8 mouse cellular contexts compared by ENCODE assay signal in genomic region chr5:99479263-99480077, GRCm38 (mm10).
DNase-seq lines count a peak whose midpoint lies in the region; ATAC-seq and TF ChIP-seq lines count a peak whose summit lies in the region.

No protein-coding gene starts in this region.

- no peaks in the 10 kb centered on the region; the same call in 1 of the 2 replicates for H3K36me3 ChIP-seq in heart, adult 2 months (ENCODE audit: control insufficient read depth, insufficient read depth, low read length)
- no peaks in the 10 kb centered on the region for H3K36me3 ChIP-seq in kidney, adult 2 months (ENCODE audit: control insufficient read depth, insufficient read depth, low read length)
- H3K36me3 ChIP-seq in liver, embryonic 12.5 days: no peaks in the 10 kb centered on the region
- H3K36me3 ChIP-seq in midbrain, postnatal 0 days (ENCODE audit: insufficient read depth, low read length): no peaks in the 10 kb centered on the region
- H3K36me3 ChIP-seq in stomach, embryonic 14.5 days (ENCODE audit: control insufficient read depth, insufficient read depth, low read length): no peaks in the 10 kb centered on the region

- ATAC-seq in liver, embryonic 12.5 days: peak; percentile 59
- ATAC-seq in midbrain, postnatal 0 days (ENCODE audit: low FRiP score): peak; percentile 79
- ATAC-seq in stomach, embryonic 14.5 days (ENCODE audit: insufficient number of reproducible peaks, insufficient read depth, low FRiP score, low read depth): peak; percentile 86

- peak overlapping the region; percentile 73 for H3K9ac ChIP-seq in heart, adult 2 months (ENCODE audit: low read depth, low read length)
- no peak overlapping the region for H3K9ac ChIP-seq in liver, embryonic 12.5 days
- H3K9ac ChIP-seq in midbrain, postnatal 0 days (replicated peaks; ENCODE audit: low read length, poor library complexity, severe bottlenecking): peak overlapping the region; percentile 33; the same call in 1 of the 2 replicates
- H3K9ac ChIP-seq in stomach, embryonic 14.5 days (replicated peaks; ENCODE audit: low read depth, low read length): no peak overlapping the region

- TF ChIP-seq CTCF in heart, adult 2 months (IDR thresholded peaks at IDR 0.05): peak; percentile 25
- no peak for TF ChIP-seq CTCF in kidney, adult 2 months (conservative IDR thresholded peaks at IDR 0.05; ENCODE audit: insufficient read depth, insufficient read length, low read depth, low read length)
- peak; percentile 35 for TF ChIP-seq CTCF in midbrain, postnatal 0 days (IDR thresholded peaks at IDR 0.05)

- peak overlapping the region; percentile 61 for H3K4me2 ChIP-seq in liver, embryonic 12.5 days
- peak overlapping the region; percentile 20; the same call in 1 of the 2 replicates for H3K4me2 ChIP-seq in midbrain, postnatal 0 days (ENCODE audit: low read depth, low read length, poor library complexity, severe bottlenecking)
- peak overlapping the region; percentile 39 for H3K4me2 ChIP-seq in stomach, embryonic 14.5 days (replicated peaks; ENCODE audit: low read depth, low read length)

- TF ChIP-seq POLR2A in heart, adult 2 months (IDR thresholded peaks at IDR 0.05; ENCODE audit: insufficient read depth, low read depth, low read length): no peak
- no peak for TF ChIP-seq POLR2A in kidney, adult 2 months (IDR thresholded peaks at IDR 0.05; ENCODE audit: low read depth, low read length)

- peak; percentile 30 to 38 for DNase-seq in layer of hippocampus, adult 18-20 months (ENCODE audit: low spot score in 2 of 2)
- DNase-seq in layer of hippocampus, adult 9-10 months (ENCODE audit: low spot score): no peak
- peak; percentile 89 for DNase-seq in embryo, embryonic 10.5 days (ENCODE audit: low spot score)
- peak; percentile 52 to 53 for DNase-seq in heart, adult 2 months
- peak; percentile 28 for DNase-seq in kidney, adult 2 months
- peak; percentile 91 for DNase-seq in midbrain, postnatal 0 days (ENCODE audit: low spot score)

- no peaks in the 10 kb centered on the region for H3K9me3 ChIP-seq in liver, embryonic 12.5 days (replicated peaks)
- H3K9me3 ChIP-seq in midbrain, postnatal 0 days (ENCODE audit: low read length): no peaks in the 10 kb centered on the region
- H3K9me3 ChIP-seq in stomach, embryonic 14.5 days (ENCODE audit: control insufficient read depth, low read depth, low read length): no peaks in the 10 kb centered on the region

- H3K4me3 ChIP-seq in heart, adult 2 months: no peak overlapping the region
- no peak overlapping the region for H3K4me3 ChIP-seq in kidney, adult 2 months (ENCODE audit: insufficient read depth, low read depth, low read length)
- H3K4me3 ChIP-seq in liver, embryonic 12.5 days: peak overlapping the region; percentile 18; the same call in 1 of the 2 replicates
- no peak overlapping the region for H3K4me3 ChIP-seq in midbrain, postnatal 0 days (ENCODE audit: low read depth, low read length)
- H3K4me3 ChIP-seq in stomach, embryonic 14.5 days (ENCODE audit: low read depth, low read length): peak overlapping the region; percentile 5; the same call in 1 of the 2 replicates

- peaks cover 13% of the 10 kb centered on the region for H3K4me1 ChIP-seq in heart, adult 2 months (ENCODE audit: control insufficient read depth, insufficient read depth, low read length)
- no peaks in the 10 kb centered on the region for H3K4me1 ChIP-seq in kidney, adult 2 months (ENCODE audit: control insufficient read depth, insufficient read depth, low read length)
- H3K4me1 ChIP-seq in liver, embryonic 12.5 days: peaks cover 50% of the 10 kb centered on the region
- H3K4me1 ChIP-seq in midbrain, postnatal 0 days (ENCODE audit: insufficient read depth, low read length): peaks cover 7% of the 10 kb centered on the region
- peaks cover 16% of the 10 kb centered on the region for H3K4me1 ChIP-seq in stomach, embryonic 14.5 days (ENCODE audit: control insufficient read depth, insufficient read depth, low read length)

- intact Hi-C loops in heart, adult 2 months (cut with DNase I): no loop called here

- no peaks in the 10 kb centered on the region for H3K79me2 ChIP-seq in heart, adult 2 months (replicated peaks; ENCODE audit: control insufficient read depth, insufficient read depth, low read length)

- H3K27ac ChIP-seq in heart, adult 2 months: peak overlapping the region; percentile 36
- no peak overlapping the region for H3K27ac ChIP-seq in kidney, adult 2 months (ENCODE audit: insufficient read depth, low read depth, low read length)
- 0 out of 2 replicates have a peak overlapping the region, but pooled peaks have one; percentile 16 for H3K27ac ChIP-seq in liver, embryonic 12.5 days
- peak overlapping the region; percentile 55 for H3K27ac ChIP-seq in midbrain, postnatal 0 days (ENCODE audit: low read depth, low read length)
- peak overlapping the region; percentile 72; the same call in 1 of the 2 replicates for H3K27ac ChIP-seq in stomach, embryonic 14.5 days (ENCODE audit: low read length)

- WGBS in heart, adult 2 months: 8% methylated on average over 20 of the region's 20 CpGs
- 25% methylated on average over 20 of the region's 20 CpGs for WGBS in kidney, adult 2 months
- WGBS in liver, embryonic 12.5 days (ENCODE audit: insufficient replicate concordance): 11% methylated on average over 20 of the region's 20 CpGs
- 10% methylated on average over 20 of the region's 20 CpGs for WGBS in midbrain, postnatal 0 days
- 4% methylated on average over 20 of the region's 20 CpGs for WGBS in stomach, embryonic 14.5 days

- TF ChIP-seq EP300 in heart, adult 2 months (IDR thresholded peaks at IDR 0.05; ENCODE audit: insufficient read depth, low read depth, low read length): no peak

- H3K27me3 ChIP-seq in heart, adult 2 months (ENCODE audit: control insufficient read depth, insufficient read depth, low read length): no peaks in the 10 kb centered on the region
- H3K27me3 ChIP-seq in kidney, adult 2 months (replicated peaks; ENCODE audit: control insufficient read depth, insufficient read depth, low read length): no peaks in the 10 kb centered on the region
- no peaks in the 10 kb centered on the region for H3K27me3 ChIP-seq in liver, embryonic 12.5 days (replicated peaks)
- no peaks in the 10 kb centered on the region for H3K27me3 ChIP-seq in midbrain, postnatal 0 days (ENCODE audit: insufficient read depth, low read length)
- H3K27me3 ChIP-seq in stomach, embryonic 14.5 days (ENCODE audit: control insufficient read depth, insufficient read depth, low read length): no peaks in the 10 kb centered on the region

Comparison
In these comparisons a context has a peak if more than half of its experiments do, and no peak if none do; other contexts are left out.
1. H3K4me3 ChIP-seq: peak in liver, embryonic 12.5 days (single experiment) and stomach, embryonic 14.5 days (single experiment); none in heart, adult 2 months (single experiment), kidney, adult 2 months (single experiment) and midbrain, postnatal 0 days (single experiment).
2. H3K9ac ChIP-seq: peak in heart, adult 2 months (single experiment) and midbrain, postnatal 0 days (single experiment); none in liver, embryonic 12.5 days (single experiment) and stomach, embryonic 14.5 days (single experiment).
3. Peak in every context shown above with its lines, with median percentiles within 50 percentile points of each other: ATAC-seq and H3K4me2 ChIP-seq.